Comparison of ENCODE assay signal across 24 mouse cellular contexts in genomic region chr15:3601422-3602097, GRCm38 (mm10). TPM values are rescaled to one million over a fixed set of nuclear protein-coding genes. Genes with fewer than 3 reads are reported as not detected.
DNase-seq lines count a peak whose midpoint lies in the region; ATAC-seq and TF ChIP-seq lines count a peak whose summit lies in the region.
"Had no signal": no experiment of that assay in that cellular context is flagged by ENCODE, and none has a peak within 500 bp of the region (broad histone marks: within the 10 kb centered on the region; RNA-seq: fewer than 3 reads in every experiment).

No protein-coding gene starts in this region.

- H3K4me1 ChIP-seq in liver, adult 2 months (ENCODE audit: control insufficient read depth, insufficient read depth, low read length) = peaks cover 8% of the 10 kb centered on the region; the same call in 1 of the 2 replicates
- no peaks in the 10 kb centered on the region for H3K4me1 ChIP-seq in intestine, embryonic 15.5 days (replicated peaks)
- no peaks in the 10 kb centered on the region for H3K4me1 ChIP-seq in liver, embryonic 16.5 days (ENCODE audit: control insufficient read depth, low read depth, low read length)
- H3K4me1 ChIP-seq: forebrain, embryonic 13.5 days; heart, embryonic 10.5 days; hindbrain, embryonic 15.5 days; kidney, embryonic 15.5 days; midbrain, embryonic 10.5 days had no signal

- peak; percentile 97 for DNase-seq in liver, adult 2 months (ENCODE audit: extremely low read depth, low read depth, low spot score)
- DNase-seq in liver = no peak
- DNase-seq in NIH3T3 (ENCODE audit: low read depth) = peak; percentile 60
- no peak for DNase-seq in thymus, postnatal 25 days
- no peak for DNase-seq in Muller cell, postnatal 12 days (ENCODE audit: inconsistent ontology term)
- DNase-seq: adrenal gland, postnatal 36 days; cerebellum, adult 11 months; cerebellum, postnatal 14 days; gastrocnemius, postnatal 36 days; heart, postnatal 4 days; kidney, adult 11 months; kidney, postnatal 4 days; layer of hippocampus, adult 9-11 months; right cerebral cortex, adult 18-20 months; right cerebral cortex, postnatal 4 days; thymus, postnatal 36 days had no signal

- H3K4me2 ChIP-seq in intestine, embryonic 15.5 days (replicated peaks) = no peak overlapping the region
- no peak overlapping the region for H3K4me2 ChIP-seq in liver, embryonic 16.5 days (ENCODE audit: low read depth, low read length)
- H3K4me2 ChIP-seq: forebrain, embryonic 13.5 days; hindbrain, embryonic 15.5 days; kidney, embryonic 15.5 days had no signal

- no peaks in the 10 kb centered on the region for H3K9me3 ChIP-seq in intestine, embryonic 15.5 days
- H3K9me3 ChIP-seq in liver, embryonic 16.5 days (replicated peaks; ENCODE audit: control insufficient read depth, low read length) = no peaks in the 10 kb centered on the region
- H3K9me3 ChIP-seq: forebrain, embryonic 13.5 days; heart, embryonic 10.5 days; hindbrain, embryonic 15.5 days; kidney, embryonic 15.5 days; midbrain, embryonic 10.5 days had no signal

- WGBS in liver, adult 2 months = 22% methylated on average over 4 of the region's 4 CpGs
- WGBS in intestine, embryonic 15.5 days = 31% methylated on average over 4 of the region's 4 CpGs
- 39% methylated on average over 4 of the region's 4 CpGs for WGBS in liver, embryonic 16.5 days (ENCODE audit: insufficient replicate concordance)

- TF ChIP-seq POLR2A in liver, adult 2 months (IDR thresholded peaks at IDR 0.05; ENCODE audit: extremely low read depth, insufficient read depth, low read length) = no peak

- H3K36me3 ChIP-seq in liver, adult 2 months (ENCODE audit: control insufficient read depth, insufficient read depth, low read length) = no peaks in the 10 kb centered on the region
- no peaks in the 10 kb centered on the region for H3K36me3 ChIP-seq in intestine, embryonic 15.5 days
- H3K36me3 ChIP-seq in liver, embryonic 16.5 days (ENCODE audit: control insufficient read depth, insufficient read depth) = no peaks in the 10 kb centered on the region
- H3K36me3 ChIP-seq: heart, embryonic 10.5 days; hindbrain, embryonic 15.5 days; kidney, embryonic 15.5 days; midbrain, embryonic 10.5 days had no signal

- no peak for TF ChIP-seq CTCF in liver, adult 2 months (IDR thresholded peaks at IDR 0.05; ENCODE audit: low read depth, low read length)

- no peaks in the 10 kb centered on the region for H3K27me3 ChIP-seq in liver, adult 2 months (ENCODE audit: control insufficient read depth, insufficient read depth, low read length)
- no peaks in the 10 kb centered on the region for H3K27me3 ChIP-seq in intestine, embryonic 15.5 days (replicated peaks)
- H3K27me3 ChIP-seq in liver, embryonic 16.5 days (ENCODE audit: control insufficient read depth, insufficient read depth, low read depth, low read length) = no peaks in the 10 kb centered on the region
- H3K27me3 ChIP-seq: forebrain, embryonic 13.5 days; hindbrain, embryonic 15.5 days; kidney, embryonic 15.5 days had no signal

- H3K79me2 ChIP-seq in liver, adult 2 months (ENCODE audit: control insufficient read depth, insufficient read depth, low read length) = no peaks in the 10 kb centered on the region

- no peak overlapping the region for H3K9ac ChIP-seq in liver, adult 2 months (ENCODE audit: low read depth, low read length)
- no peak overlapping the region for H3K9ac ChIP-seq in intestine, embryonic 15.5 days
- no peak overlapping the region for H3K9ac ChIP-seq in liver, embryonic 16.5 days (ENCODE audit: low read depth, low read length)
- H3K9ac ChIP-seq: forebrain, embryonic 13.5 days; hindbrain, embryonic 15.5 days; kidney, embryonic 15.5 days had no signal

- no peak overlapping the region for H3K4me3 ChIP-seq in liver, adult 2 months (ENCODE audit: insufficient read depth, low read depth, low read length)
- no peak overlapping the region for H3K4me3 ChIP-seq in intestine, embryonic 15.5 days (replicated peaks)
- H3K4me3 ChIP-seq in liver, embryonic 16.5 days (ENCODE audit: low read depth, low read length) = no peak overlapping the region
- H3K4me3 ChIP-seq: forebrain, embryonic 13.5 days; heart, embryonic 10.5 days; hindbrain, embryonic 15.5 days; kidney, embryonic 15.5 days; left cerebral cortex, adult 2 months; midbrain, embryonic 10.5 days had no signal

- H3K27ac ChIP-seq in liver, adult 2 months (replicated peaks; ENCODE audit: insufficient read depth, low read depth, low read length) = peak overlapping the region; percentile 72
- no peak overlapping the region for H3K27ac ChIP-seq in intestine, embryonic 15.5 days
- peak overlapping the region; percentile 37; the same call in 1 of the 2 replicates for H3K27ac ChIP-seq in liver, embryonic 16.5 days (ENCODE audit: low read length)
- H3K27ac ChIP-seq: forebrain, embryonic 13.5 days; heart, embryonic 10.5 days; hindbrain, embryonic 15.5 days; kidney, embryonic 15.5 days; left cerebral cortex, adult 2 months; midbrain, embryonic 10.5 days had no signal

- ATAC-seq in intestine, embryonic 15.5 days = peak; percentile 97
- peak; percentile 77 for ATAC-seq in liver, embryonic 16.5 days (ENCODE audit: low read depth)
- ATAC-seq: forebrain, embryonic 13.5 days had no signal

RNA-seq across cellular contexts. Expression of gene Ghr, which starts 18.3 kb away (rescaled TPM):
- total RNA-seq in liver, adult 2 months (2014; rRNA removed) = 406 and 423 TPM in 2 replicates
- 141 and 142 TPM in 2 replicates for polyA plus RNA-seq in liver, adult 2 months (2012; rRNA removed)
- 103 and 111 TPM in 2 replicates for polyA plus RNA-seq in intestine, embryonic 15.5 days (2015; fragmentation: Nextera tagmentation; extraction: Ambion mirVana)
- 27.6 and 33.4 TPM in 2 replicates for polyA plus RNA-seq in liver, embryonic 16.5 days (2015; fragmentation: Nextera tagmentation; extraction: Ambion mirVana)

Comparison
In these comparisons a context has a peak if more than half of its experiments do, and no peak if none do; other contexts are left out.
1. DNase-seq: peak in liver, adult 2 months (single experiment) and NIH3T3 (single experiment); none in liver (single experiment), thymus, postnatal 25 days (single experiment) and Muller cell, postnatal 12 days (single experiment).